Mouse (Mus musculus) heart, postnatal 4 days (tissue): ENCODE measurements around the gene Tiam2. TPM values are rescaled to one million over a fixed set of nuclear protein-coding genes. Genes with fewer than 3 reads are reported as not detected.

ENCODE experiments used
- DNase-seq: peaks from one replicate; pipeline ENCODE4 v3.0.0; 2021
- total RNA-seq, 2 experiments: library from RNA; stranded (reverse); gene quantifications; 2 replicates each; pipeline ENCODE4 v1.2.3; 2021

The Tiam2 gene
- total RNA-seq, 2 experiments from 2014 or later, result 7.6 to 7.7 TPM

DNA sequence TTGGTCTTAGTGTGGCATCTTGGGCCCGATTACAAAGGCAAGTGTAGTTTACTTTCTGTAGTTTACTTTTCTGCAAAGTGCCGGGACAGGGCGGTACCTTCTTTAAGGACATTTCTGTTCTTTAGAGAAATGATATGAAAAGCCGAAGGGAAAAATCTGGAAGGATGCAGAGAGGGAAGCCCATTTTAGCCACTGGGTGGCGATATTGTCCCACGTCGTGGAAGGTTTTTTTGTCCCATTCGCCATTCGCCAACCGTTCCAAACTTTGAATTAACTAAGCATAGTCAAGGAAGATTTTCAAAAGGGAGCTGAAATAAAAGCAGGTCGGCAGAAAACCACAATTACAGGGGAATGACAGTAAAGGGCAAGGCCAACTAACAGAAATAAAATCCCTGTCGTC is 244.5 kb downstream of the Tiam2 start:
- DNase-seq, result peak; percentile 82

Other genes starting within 250 kb of the Tiam2 start
- 10 to 100 TPM; 51.2 to 51.3 TPM for gene Scaf8, start 211.6 kb upstream of the Tiam2 start, total RNA-seq
- gene Cldn20, start 206.0 kb downstream of the Tiam2 start, total RNA-seq, result not detected
- gene Tfb1m, start 231.2 kb downstream of the Tiam2 start, total RNA-seq, result 1 to 10 TPM; 6.3 to 7.6 TPM